In the genomic region with DNA sequence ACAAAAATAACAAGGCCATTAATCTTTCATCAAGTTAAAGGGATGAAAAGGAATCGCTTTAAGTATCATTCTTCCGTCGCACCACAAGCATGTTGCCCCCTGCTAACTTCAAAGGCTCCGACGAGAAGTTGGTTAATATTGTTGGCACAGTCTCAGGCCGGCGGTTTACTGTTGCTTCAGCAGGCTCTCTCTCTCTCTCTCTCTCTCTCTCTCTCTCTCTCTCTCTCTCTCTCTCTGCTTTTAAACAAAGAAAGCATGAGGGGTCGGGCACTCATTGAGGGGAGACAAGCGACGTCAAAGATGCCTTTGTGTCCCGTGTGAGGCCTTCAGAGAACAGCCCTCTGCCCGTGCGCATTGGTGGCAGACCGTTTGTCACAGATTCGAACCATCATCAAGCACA, we compare ENCODE assay signal across 10 mouse cellular contexts. TPM values are rescaled to one million over a fixed set of nuclear protein-coding genes. Genes with fewer than 3 reads are reported as not detected.
A peak's percentile ranks its signal among the peaks of the same experiment; 100 is the strongest.
DNase-seq lines count a peak whose midpoint lies in the region; ATAC-seq lines count a peak whose summit lies in the region.
"Had no signal": no experiment of that assay in that cellular context is flagged by ENCODE, and none has a peak within 500 bp of the region (broad histone marks: within the 10 kb centered on the region; RNA-seq: fewer than 3 reads in every experiment).

No protein-coding gene starts in this region.

- H3K4me1 ChIP-seq in heart, embryonic 13.5 days: no peaks in the 10 kb centered on the region
- H3K4me1 ChIP-seq in hindbrain, embryonic 11.5 days (replicated peaks; ENCODE audit: control insufficient read depth, insufficient read depth, low read length): no peaks in the 10 kb centered on the region
- H3K4me1 ChIP-seq in midbrain, embryonic 12.5 days: peaks cover 11% of the 10 kb centered on the region

- 38% methylated on average over 15 of the region's 15 CpGs for WGBS in heart, embryonic 13.5 days
- 3% methylated on average over 15 of the region's 15 CpGs for WGBS in hindbrain, embryonic 11.5 days
- 4% methylated on average over 15 of the region's 15 CpGs for WGBS in midbrain, embryonic 12.5 days

- intact Hi-C loops in heart, postnatal 36 days (cut with DNase I): no loop called here

- H3K27me3 ChIP-seq in heart, embryonic 13.5 days (replicated peaks): peaks cover 4% of the 10 kb centered on the region; the same call in 1 of the 2 replicates
- H3K27me3 ChIP-seq in hindbrain, embryonic 11.5 days (ENCODE audit: control insufficient read depth, insufficient read depth, low read length): no peaks in the 10 kb centered on the region
- peaks cover 15% of the 10 kb centered on the region; the same call in 1 of the 2 replicates for H3K27me3 ChIP-seq in midbrain, embryonic 12.5 days

- H3K4me2 ChIP-seq in heart, embryonic 13.5 days: peak overlapping the region; percentile 13; the same call in 1 of the 2 replicates
- peak overlapping the region; percentile 19; the same call in 1 of the 2 replicates for H3K4me2 ChIP-seq in hindbrain, embryonic 11.5 days (replicated peaks; ENCODE audit: low read depth, low read length)
- peak overlapping the region; percentile 39 for H3K4me2 ChIP-seq in midbrain, embryonic 12.5 days (replicated peaks)

- no peaks in the 10 kb centered on the region for H3K36me3 ChIP-seq in heart, embryonic 13.5 days
- no peaks in the 10 kb centered on the region for H3K36me3 ChIP-seq in hindbrain, embryonic 11.5 days (ENCODE audit: control insufficient read depth, insufficient read depth, low read length)
- no peaks in the 10 kb centered on the region for H3K36me3 ChIP-seq in midbrain, embryonic 12.5 days

- H3K27ac ChIP-seq in heart, embryonic 13.5 days (replicated peaks): no peak overlapping the region
- no peak overlapping the region; the same call in 1 of the 2 replicates for H3K27ac ChIP-seq in hindbrain, embryonic 11.5 days (ENCODE audit: low read depth, low read length)
- no peak overlapping the region for H3K27ac ChIP-seq in midbrain, embryonic 12.5 days (replicated peaks)

- no peak for ATAC-seq in heart, embryonic 13.5 days (ENCODE audit: extremely low read depth, insufficient number of reproducible peaks, low FRiP score, low TSS enrichment)
- peak; percentile 68 for ATAC-seq in hindbrain, embryonic 11.5 days (ENCODE audit: low FRiP score)
- peak; percentile 38; the same call in 1 of the 2 replicates for ATAC-seq in midbrain, embryonic 12.5 days (ENCODE audit: low FRiP score, low read depth)

- H3K9me3 ChIP-seq in heart, embryonic 13.5 days: peaks cover 17% of the 10 kb centered on the region
- peaks cover 6% of the 10 kb centered on the region for H3K9me3 ChIP-seq in hindbrain, embryonic 11.5 days (ENCODE audit: control insufficient read depth, low read length)
- H3K9me3 ChIP-seq in midbrain, embryonic 12.5 days: peaks cover 18% of the 10 kb centered on the region

- H3K4me3 ChIP-seq in heart, embryonic 13.5 days: no peak overlapping the region
- H3K4me3 ChIP-seq in hindbrain, embryonic 11.5 days (ENCODE audit: low read depth, low read length): no peak overlapping the region
- H3K4me3 ChIP-seq in midbrain, embryonic 12.5 days: no peak overlapping the region

- no peak for DNase-seq in heart, postnatal 36 days
- DNase-seq in embryo, embryonic 10.5 days (ENCODE audit: low spot score): peak; percentile 75
- DNase-seq in hindbrain, embryonic 11.5 days (ENCODE audit: low spot score): peak; percentile 55
- DNase-seq in thymus, adult 18-20 months: no peak
- no peak for DNase-seq in cerebellum, postnatal 4 days (ENCODE audit: low spot score in 2 of 2)
- no peak for DNase-seq in adrenal gland, adult (ENCODE audit: inconsistent age in 2 of 2, low spot score in 1 of 2)

- no peak overlapping the region for H3K9ac ChIP-seq in heart, embryonic 13.5 days
- H3K9ac ChIP-seq in hindbrain, embryonic 11.5 days (ENCODE audit: low read depth, low read length): no peak overlapping the region
- no peak overlapping the region for H3K9ac ChIP-seq in midbrain, embryonic 12.5 days (replicated peaks)

RNA-seq across cellular contexts. Expression of gene Piwil1, which starts 17.7 kb away (rescaled TPM):
- polyA plus RNA-seq in heart, embryonic 13.5 days (2015; fragmentation: Nextera tagmentation; extraction: Ambion mirVana): not detected in 2 replicates
- total RNA-seq in heart, postnatal 36 days (2021): not detected
- 0.04 TPM in 1 of 2 replicates, not detected in the other for polyA plus RNA-seq in hindbrain, embryonic 11.5 days (2014; fragmentation: Nextera tagmentation; extraction: Ambion mirVana)
- 0.17 and 0.24 TPM in 2 replicates for polyA plus RNA-seq in midbrain, embryonic 12.5 days (2016; fragmentation: Nextera tagmentation; extraction: Ambion mirVana)
- polyA plus RNA-seq: heart, embryonic 14.5 days; spleen, adult 2 months had no signal

Comparison
In these comparisons a context has a peak if more than half of its experiments do, and no peak if none do; other contexts are left out.
1. DNase-seq: peak in embryo, embryonic 10.5 days (single experiment) and hindbrain, embryonic 11.5 days (single experiment); none in heart, postnatal 36 days (0 of 2), thymus, adult 18-20 months (0 of 2), cerebellum, postnatal 4 days (0 of 2) and adrenal gland, adult (0 of 2).
2. Peak in every context shown above with its lines, with median percentiles within 50 percentile points of each other: H3K4me2 ChIP-seq.